Comparison of ENCODE assay signal across 21 mouse cellular contexts in the genomic region with DNA sequence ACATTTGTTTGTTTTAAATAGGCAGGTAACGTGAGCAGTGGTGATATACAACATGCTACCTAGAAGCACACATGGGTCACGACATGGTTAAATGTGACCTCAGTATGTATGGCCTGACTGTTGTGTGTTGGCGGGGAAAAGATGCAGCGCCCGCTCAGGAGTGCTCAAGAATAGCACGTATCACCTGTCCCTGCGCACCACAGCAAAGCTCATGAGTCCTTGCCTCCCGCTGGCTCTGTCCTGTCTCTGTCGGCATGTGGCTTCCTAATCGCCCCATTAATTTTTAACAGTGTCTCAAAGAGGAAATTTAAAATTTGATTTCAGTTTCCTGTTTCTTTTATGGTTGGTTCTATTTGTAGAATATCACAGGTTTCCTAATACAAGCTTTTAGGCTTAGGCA. TPM values are rescaled to one million over a fixed set of nuclear protein-coding genes. Genes with fewer than 3 reads are reported as not detected.
"Had no signal": no experiment of that assay in that cellular context is flagged by ENCODE, and none has a peak within 500 bp of the region (broad histone marks: within the 10 kb centered on the region; RNA-seq: fewer than 3 reads in every experiment).

No protein-coding gene starts in this region.

- H3K9ac ChIP-seq: liver, embryonic 13.5 days; liver, embryonic 15.5 days; liver, postnatal 0 days; lung, embryonic 15.5 days; midbrain, embryonic 13.5 days; midbrain, embryonic 15.5 days; neural tube, embryonic 12.5 days had no signal

- DNase-seq: liver, embryonic 13.5 days; liver, postnatal 0 days; lung, adult 2 months; lung, postnatal 14 days; lung, postnatal 36 days; right cerebral cortex, postnatal 14 days; thymus, adult 18-20 months; thymus, postnatal 14 days; thymus, postnatal 36 days had no signal

- H3K27me3 ChIP-seq: liver, embryonic 13.5 days; liver, embryonic 15.5 days; lung, embryonic 15.5 days; midbrain, embryonic 13.5 days; midbrain, embryonic 15.5 days; neural tube, embryonic 12.5 days had no signal

- ATAC-seq: liver, postnatal 0 days; lung, postnatal 0 days; midbrain, embryonic 13.5 days; midbrain, embryonic 15.5 days had no signal

- H3K36me3 ChIP-seq: liver, embryonic 13.5 days; liver, embryonic 15.5 days; lung, embryonic 15.5 days; midbrain, embryonic 13.5 days; midbrain, embryonic 15.5 days; neural tube, embryonic 12.5 days had no signal

- H3K4me1 ChIP-seq: liver, embryonic 13.5 days; liver, embryonic 15.5 days; lung, embryonic 15.5 days; midbrain, embryonic 13.5 days; midbrain, embryonic 15.5 days; neural tube, embryonic 12.5 days had no signal

- H3K4me3 ChIP-seq: liver, embryonic 13.5 days; liver, embryonic 15.5 days; lung, embryonic 15.5 days; midbrain, embryonic 13.5 days; midbrain, embryonic 15.5 days; neural tube, embryonic 12.5 days had no signal

- H3K9me3 ChIP-seq: liver, embryonic 13.5 days; liver, embryonic 15.5 days; lung, embryonic 15.5 days; midbrain, embryonic 13.5 days; midbrain, embryonic 15.5 days; neural tube, embryonic 12.5 days had no signal

- H3K27ac ChIP-seq: liver, embryonic 13.5 days; liver, embryonic 15.5 days; lung, embryonic 15.5 days; macrophage; midbrain, embryonic 13.5 days; midbrain, embryonic 15.5 days; neural tube, embryonic 12.5 days had no signal

- H3K4me2 ChIP-seq: liver, embryonic 13.5 days; liver, embryonic 15.5 days; lung, embryonic 15.5 days; midbrain, embryonic 11.5 days; midbrain, embryonic 13.5 days; midbrain, embryonic 15.5 days; neural tube, embryonic 12.5 days had no signal

RNA-seq across cellular contexts. Expression of gene Slc9b1, which starts 29.6 kb away (rescaled TPM):
- polyA plus RNA-seq: liver, embryonic 13.5 days; liver, embryonic 15.5 days; liver, postnatal 0 days; midbrain, embryonic 11.5 days; midbrain, embryonic 15.5 days; midbrain, postnatal 0 days; neural tube, embryonic 12.5 days; neural tube, embryonic 14.5 days; spleen, adult 2 months; stomach, embryonic 14.5 days had no signal
